Mouse (Mus musculus) common myeloid progenitor, adult 5-6 weeks (primary cell): ENCODE measurements around the gene Asap2. TPM values are rescaled to one million over a fixed set of nuclear protein-coding genes. Genes with fewer than 3 reads are reported as not detected.

ENCODE experiments used
- ATAC-seq: replicated peaks from 2 replicates; pipeline ENCODE4 v1.8.0; 2016; ENCODE audit warnings: low read depth, mild to moderate bottlenecking, moderate TSS enrichment, inconsistent platforms; ENCODE audit not compliant: poor library complexity, severe bottlenecking
- total RNA-seq: library from RNA; stranded (forward); fragments of 200-1000, 187-1606 nt; gene quantifications from 2 replicates; pipeline ENCODE4 v1.2.3, GENCODE M21; 2017

The Asap2 gene
- total RNA-seq, 1 experiment from 2014 or later = 7.1 TPM

DNA sequence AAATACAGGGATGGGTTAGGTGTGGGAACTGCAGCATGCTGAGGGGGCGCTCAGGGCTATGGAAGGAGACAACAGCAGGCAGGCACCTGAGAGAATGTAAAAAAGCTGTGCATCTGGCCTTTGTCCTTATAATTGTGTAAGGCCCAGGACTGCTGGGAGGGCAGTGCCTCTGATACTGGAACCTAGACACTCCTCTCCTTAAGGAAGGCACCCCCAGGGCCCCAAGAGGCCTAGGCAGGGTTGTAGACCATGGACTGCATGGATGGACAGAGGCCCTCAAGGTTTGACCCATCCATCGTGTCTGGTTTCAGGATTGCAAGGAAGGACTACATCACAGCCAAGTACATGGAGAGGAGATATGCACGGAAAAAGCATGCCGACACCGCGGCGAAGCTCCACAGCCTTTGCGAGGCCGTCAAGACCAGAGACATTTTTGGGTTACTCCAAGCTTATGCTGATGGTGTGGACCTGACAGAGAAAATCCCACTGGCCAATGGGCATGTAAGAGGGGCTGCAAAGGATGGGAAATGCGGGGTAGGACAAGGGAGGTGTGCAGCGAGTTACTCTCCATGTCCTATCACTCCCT, 254.2 kb downstream of the Asap2 start:
- no peak for ATAC-seq

DNA sequence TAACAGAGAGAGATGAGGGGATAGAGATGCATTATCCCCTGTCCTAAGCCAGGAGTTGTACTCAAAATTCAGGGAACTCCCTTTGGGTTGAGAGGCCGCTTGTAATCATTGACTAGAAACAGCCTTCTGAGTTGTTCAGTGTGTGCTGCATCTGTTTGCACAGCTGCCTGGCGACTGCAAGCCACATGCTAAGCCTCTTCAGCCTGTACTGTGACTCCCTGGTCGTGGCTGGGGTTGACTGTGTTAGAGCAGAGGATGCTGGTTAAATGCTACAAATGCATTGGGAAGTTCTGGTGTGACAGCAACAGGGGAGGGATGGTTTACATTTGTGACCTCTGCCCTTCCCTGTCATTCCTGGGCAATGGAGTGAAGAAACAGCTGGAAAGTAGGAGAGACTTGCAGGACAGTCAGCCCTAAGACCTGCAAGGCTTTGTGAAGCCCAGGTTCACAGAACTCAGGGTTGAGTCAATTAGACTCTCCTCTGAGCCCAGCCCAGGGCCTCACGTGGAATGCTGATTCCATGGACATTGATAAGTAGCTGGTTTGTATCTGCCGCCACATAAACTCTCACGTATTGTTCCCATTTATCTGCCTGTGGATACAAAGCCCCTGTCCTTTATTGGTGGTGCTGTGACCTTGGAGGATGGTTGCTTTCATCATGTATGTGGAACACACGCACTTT, 257.6 kb downstream of the Asap2 start:
- ATAC-seq = no peak

DNA sequence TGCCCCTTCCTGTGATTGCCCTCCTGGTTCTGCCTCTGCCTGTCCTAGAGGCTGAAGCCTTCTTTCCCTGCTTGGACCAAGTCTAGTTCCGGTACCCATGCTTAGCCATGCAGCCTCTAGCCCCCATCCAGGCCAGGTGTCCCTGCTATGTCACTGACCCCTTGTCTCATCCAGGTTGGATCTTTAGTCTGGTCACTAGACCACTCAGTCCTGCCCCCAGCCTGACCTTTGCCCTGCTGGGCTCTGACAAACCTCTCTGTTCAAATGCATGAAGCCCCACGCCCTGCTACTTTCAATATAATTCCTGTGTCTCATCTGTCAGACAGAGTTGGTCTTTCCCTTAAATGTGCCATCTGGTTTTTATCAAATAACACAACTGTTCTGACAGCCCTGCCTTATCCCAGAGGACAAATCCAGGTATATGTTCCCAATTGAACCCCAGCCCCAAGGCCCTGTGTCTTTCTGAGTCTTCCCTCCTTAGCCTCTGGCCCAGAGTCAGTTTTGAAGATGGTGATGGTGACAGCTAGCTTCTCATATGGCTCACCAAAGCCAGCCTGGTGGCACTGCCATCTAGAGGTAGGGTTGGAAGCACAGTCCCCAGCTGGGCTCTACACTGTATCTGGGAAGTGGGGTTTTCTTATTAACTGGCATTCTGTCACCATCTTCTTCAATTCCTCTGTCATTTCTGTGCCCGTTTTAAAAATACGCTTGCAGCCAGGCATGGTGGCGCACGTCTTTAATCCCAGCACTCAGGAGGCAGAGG, 270.4 kb downstream of the Asap2 start:
- ATAC-seq = peak; percentile 94

DNA sequence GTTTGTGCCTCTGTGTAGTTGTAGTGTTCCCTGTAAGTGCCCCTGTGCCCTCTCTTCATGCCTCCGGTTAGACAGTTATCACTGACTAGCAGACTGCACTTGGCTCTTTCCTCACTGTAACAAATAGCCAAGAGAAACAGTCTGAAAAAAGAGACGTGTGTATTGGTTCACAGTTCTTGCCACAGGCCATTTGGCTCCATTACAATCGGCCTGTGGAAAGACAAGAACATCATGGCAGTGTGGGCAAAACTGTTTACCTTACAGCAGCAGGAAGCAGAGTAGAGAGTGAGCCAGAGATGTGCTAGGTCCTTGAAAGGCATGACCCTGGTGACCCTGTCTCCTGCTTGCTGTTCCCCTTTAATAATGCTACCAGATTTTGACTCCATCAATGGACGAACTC, 271.3 kb downstream of the Asap2 start:
- ATAC-seq = no peak

DNA sequence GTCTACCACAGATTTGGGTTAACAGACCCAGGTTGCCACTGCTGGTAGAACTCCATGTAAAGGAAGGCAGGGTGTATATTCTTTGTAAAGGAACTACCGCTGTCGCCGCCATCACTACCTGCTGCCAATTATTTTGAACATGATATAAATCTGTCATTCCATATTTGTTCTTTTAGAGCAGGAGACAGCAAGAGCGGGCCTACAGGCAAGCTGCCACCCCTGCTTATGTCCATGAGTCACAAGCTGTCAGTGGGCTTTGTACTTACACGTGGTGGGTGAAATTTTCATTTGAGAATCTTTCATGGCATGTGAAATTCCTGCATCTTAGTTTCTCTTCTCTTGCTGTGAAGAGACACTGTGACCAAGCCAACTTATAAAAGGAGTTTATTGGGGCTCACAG, 273.0 kb downstream of the Asap2 start:
- no peak for ATAC-seq

DNA sequence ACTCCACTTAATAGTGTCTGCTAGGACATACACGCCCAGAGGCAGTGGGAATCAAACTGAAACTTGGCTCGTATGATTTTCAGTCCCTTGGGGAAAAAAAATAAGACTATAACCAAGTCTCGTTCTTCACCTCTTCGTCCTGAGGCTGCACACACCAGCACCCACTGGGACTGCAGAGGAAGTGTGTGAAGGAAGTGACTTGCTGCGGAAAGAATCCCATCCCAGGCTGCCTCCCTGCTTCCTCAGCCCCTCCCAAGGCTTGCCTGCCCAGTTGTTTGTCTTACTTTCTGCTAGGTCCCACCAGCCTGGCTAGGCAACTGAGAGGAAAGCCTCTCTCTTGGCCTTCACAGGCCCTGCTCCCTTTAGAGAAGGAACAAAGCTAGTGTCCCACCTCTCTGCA, 274.0 kb downstream of the Asap2 start:
- no peak for ATAC-seq

DNA sequence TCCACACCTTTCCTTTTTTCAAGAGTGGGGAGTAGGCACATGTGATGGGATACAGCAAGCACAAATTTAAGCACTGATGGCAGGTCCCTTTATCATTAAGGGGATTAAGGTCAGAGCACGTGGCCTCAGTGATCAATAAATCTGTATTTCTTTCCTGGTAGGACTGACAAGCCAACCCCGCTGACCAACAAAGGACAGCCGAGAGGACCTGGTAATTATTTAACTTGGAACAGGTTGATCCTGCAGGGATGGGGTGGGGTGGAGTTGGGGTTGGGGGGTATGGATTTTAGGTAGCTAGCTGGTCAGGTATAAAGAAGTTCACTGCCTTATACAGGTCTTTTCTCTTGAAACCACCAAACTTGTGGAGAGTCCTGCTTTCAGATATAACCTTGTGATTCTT, 274.7 kb downstream of the Asap2 start:
- ATAC-seq = no peak

DNA sequence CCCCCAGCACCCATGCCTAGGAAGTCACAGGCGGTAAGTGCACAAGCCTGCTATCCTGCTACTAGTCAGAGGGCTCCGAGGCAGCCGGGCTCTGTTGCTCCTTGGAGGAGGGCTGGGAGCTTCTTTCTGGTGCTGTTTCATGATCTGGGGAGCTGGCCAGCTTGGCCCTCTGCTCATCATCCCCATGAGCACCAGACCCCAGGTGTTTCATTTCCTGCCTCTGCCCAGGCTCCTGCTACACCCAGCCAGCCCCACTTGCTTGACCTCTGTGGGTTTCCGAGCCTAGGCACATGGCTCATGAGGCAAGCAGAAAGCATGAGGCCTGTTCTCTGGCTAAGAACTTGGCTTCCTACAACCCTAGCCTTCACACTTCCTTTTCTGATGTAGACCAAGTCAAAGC, 275.2 kb downstream of the Asap2 start:
- no peak for ATAC-seq

DNA sequence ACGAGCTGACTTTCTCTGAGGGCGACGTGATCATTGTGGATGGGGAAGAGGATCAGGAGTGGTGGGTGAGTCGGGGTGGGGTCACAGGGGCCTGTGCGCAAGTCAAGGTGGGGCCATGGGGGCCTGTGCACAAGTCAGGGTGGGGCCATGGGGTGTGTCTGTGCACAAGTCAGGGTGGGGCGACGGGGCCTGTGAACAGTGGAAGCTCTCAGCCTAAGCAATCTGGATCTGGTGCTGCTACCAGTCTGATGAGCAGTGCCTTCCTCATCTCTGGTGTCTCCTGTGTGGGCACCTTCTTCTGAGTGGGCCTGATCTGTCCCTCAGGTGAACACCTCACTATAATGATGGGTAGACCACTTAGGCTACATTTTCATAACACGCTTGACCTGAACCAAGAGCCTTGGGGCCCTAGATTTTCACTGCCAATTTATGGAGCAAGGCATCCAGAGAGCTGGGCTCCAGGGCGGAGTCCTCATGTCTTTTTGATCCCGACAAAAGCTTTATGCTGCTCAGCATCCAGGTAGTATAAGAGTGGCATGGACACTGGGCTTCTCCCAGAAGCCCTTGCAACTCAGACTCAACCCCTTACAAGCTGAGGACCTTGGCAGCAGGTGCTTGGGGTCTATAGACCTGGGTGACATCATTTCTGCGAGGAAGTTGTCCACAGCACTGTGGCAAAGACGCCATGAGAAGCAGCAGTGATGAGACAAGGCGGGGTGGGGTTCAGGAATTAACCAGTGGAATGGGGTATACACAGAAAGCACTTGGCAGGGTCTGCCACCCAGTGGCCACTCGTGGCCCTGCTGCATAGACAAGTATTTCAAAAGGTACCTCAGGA, 275.9 kb downstream of the Asap2 start:
- ATAC-seq = peak; percentile 96

DNA sequence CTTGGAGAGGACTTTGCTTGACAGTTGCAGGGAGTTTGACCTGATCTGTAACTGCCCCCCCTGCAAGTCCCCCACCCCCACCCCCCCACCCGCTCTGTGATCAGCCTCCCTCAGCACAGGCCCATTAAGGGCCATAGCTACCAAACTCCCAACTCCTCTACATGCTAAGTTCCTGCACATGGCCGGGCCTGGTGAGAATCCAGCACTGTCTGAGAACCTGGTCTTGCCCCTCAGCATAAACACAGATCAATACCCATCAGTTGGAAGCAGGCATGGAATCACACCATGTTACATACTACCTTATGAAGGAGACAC, 276.5 kb downstream of the Asap2 start:
- ATAC-seq = no peak

DNA sequence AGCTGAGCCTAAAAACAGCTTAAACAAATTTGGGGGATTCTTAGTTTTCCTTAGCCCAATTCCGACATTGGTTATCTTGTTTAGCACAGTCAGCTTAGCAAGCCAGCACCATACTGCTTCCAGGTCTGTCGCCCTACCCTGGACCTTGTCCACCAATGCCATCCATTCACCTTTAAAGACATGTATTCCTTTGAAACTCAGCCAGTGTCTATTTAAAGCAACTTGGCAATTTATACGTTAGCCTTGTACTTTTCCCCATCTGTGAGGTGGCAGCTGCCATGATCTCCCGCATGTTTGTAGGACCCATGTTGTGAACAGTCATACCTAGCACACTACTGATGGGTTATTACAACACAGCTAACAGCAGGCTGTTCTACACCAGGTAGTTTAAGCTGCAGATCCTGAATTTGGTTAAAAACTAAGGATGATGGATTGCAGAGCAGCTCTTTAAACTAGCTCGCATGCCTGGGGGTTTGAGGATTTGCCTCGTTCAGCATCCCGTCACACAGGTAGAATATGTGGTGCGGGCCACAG, 277.9 kb downstream of the Asap2 start:
- no peak for ATAC-seq

DNA sequence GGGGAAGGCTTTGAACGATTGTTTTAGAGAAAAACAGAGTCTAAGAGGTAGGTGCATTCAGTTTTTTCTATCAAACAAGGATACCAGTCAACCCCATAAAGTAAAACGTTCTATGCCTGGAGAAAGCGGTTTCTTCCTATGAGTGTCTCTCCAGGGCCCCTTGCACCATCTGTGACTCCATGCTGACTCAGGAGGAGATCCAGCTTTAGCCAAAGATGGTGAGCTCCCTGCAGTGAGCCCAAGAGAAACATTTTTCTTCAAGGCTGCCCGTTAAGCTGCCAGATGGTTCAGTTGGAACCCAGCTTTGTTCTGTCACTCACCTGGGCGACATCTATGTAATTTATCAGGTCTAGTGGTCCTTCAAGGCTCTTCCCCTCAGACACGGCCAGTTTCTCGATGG, 284.2 kb downstream of the Asap2 start:
- no peak for ATAC-seq

DNA sequence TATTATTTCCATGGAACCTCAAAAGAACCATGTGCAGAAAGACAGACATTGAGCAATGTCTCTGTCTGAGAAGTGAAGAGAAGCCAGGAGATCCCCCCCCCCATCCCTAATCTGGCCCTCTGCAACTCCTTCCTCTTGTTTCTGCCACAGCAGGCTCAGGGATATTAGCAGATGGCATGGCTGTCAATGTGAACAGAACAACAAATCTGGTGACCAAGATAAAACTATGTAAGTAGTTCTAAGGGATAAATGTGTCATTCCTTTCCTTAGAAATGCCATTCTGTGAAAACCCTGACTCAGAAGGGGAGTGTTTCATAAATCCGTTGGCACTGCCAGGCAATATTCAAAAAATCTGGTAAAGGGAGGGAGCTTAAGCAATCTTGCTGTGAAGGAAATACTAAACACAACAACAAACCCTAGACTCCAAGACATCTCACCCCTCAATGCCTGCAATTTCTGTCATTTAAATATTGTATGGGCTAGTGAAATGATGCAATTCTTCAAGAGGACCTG, 287.1 kb downstream of the Asap2 start:
- no peak for ATAC-seq

DNA sequence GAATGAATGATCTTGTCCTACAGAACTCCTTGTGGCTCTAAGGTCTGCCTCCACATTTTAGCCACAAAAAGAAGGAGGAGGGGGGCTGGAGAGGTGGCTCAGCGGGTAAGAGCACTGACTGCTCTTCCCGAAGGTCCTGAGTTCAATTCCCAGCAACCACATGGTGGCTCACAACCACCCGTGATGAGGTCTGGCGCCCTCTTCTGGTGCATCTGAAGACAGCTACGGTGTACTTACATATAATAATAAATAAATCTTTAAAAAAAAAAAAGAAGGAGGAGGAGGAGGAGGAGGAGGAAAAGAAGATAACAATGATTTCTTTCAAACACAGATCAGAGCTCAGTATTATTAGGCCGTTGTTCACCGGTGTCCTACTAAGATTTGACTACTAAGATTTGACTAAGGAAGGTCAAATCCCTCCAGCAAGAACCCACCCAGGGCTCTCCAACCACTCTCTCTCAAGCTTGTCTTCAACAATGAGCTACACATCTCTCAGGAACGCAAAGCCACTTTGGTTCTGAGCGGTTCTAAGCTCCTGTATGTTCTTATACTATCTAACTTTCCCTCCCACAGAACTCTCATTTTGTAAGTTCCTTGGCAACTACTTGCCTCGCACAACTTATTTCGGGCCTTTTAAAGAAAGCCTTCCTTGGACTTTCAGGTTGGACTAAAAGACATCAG, 294.6 kb downstream of the Asap2 start, which contains the start of gene Cpsf3:
Gene Cpsf3, plus strand, starts transcription at position 631 of the 681 bp plus-strand sequence.
- no peak for ATAC-seq

DNA sequence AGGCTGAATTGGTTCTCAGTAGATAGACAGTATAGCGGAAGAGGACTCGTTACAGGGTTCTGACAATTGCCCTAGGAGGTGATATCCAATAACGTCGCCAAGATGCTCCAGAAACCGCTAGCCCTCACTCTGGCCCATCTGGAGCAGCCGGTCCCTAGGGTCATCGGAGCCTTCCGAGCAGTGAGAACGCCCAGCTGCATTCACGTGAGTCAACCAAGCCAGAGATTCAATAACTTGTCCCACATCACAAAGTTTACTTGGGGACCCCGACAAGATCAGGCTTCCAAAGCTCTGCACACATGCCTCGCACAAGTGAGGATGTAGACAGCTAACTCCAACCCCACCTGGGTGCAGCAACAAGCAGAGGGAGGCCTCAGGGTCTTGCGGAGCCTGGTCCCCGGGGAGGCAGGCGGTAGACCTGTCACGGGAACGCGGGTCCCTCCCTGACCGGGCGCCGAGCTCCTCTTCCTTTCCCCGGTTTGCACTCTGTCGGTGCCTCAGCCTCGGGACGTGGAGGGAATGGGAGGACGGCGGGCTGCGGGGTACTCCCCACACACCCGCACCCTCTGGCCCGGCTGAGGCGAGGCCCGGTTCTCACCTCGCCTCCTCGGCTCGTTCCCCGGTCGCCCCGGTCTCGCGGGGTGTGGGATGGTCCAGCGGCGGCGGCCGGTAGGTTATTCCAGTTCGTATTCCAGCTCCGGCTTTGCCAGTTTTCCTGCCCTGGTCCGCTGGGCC, 295.4 kb downstream of the Asap2 start:
- ATAC-seq = peak; percentile 42

DNA sequence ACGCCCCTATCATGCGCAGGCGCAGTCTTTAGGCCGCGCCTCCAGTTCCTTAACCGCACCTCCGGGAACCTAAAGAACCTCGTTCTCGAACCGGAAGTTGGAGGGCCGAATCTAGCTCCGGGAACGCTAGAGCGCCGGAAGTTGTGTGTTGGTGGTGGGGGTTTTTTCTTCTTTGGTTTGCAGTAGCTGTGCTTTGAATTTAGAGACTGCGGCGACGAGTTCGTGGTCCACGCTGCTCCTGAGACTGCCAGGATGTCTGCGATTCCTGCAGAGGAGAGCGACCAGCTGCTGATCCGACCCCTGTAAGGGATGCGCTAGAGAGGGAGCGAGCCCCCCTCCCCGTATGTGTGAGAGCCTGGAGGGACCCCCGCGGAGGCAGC, 296.0 kb downstream of the Asap2 start, which contains the start of gene Itgb1bp1:
Gene Itgb1bp1, minus strand, starts transcription at position 42 of the 380 bp plus-strand sequence.
- ATAC-seq = peak; percentile 89

DNA sequence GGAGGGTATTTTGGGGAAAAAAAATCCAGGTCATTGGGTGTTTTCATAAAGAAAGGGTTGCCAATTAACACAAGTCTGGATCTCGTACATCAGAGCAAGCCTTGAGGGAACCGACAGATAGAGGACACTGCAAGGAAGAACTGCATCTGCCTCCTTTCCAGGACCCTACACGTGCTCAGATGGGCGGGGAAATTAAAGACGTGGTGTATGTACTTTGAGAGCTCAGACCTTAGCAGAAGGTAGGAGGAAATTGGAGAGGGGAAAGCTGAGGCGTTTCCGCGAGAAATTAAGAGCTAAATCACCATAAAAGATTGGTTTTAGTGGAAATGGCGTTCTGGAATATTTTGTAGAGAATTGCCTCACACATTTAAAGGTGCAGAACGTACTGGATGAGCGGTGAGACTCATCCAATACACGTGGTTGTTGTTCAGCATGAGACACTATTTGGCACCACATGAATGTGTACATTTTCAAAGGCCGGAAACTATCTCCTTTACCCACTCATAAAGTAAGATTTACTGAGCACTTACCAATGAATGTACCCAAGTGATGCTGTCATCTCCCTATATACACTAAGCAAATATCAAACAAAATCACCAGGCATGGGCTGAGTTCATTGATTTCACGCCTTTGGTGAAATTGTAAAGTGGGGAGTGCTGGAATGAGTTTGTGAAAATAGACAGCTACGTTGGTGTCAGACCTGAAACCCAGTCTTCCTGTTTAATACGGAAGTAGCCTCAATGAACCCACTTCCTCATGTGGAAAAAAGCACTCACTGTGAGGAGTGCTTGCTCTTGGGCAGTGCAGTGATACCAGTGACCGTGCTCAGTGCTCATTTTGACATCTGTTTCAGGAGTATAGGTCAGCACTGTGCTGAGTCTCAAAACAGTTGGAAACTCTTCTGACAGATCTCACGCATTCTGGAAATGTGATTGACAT, 296.7 kb downstream of the Asap2 start:
- peak; percentile 61 for ATAC-seq
